Mouse (Mus musculus) spleen, postnatal 14 days (tissue): ENCODE results near the gene Gm28230.

Experiments
- DNase-seq, 2 experiments: peaks; one replicate each; pipeline ENCODE4 v3.0.0; 2021 to 2022; ENCODE audit warnings: low spot score in 2 of 2

Gene Gm28230

GRCm38 (mm10) chr2:74763976-74764375 lies 37.4 kb downstream of the Gm28230 start:
- no peak for DNase-seq

DNA sequence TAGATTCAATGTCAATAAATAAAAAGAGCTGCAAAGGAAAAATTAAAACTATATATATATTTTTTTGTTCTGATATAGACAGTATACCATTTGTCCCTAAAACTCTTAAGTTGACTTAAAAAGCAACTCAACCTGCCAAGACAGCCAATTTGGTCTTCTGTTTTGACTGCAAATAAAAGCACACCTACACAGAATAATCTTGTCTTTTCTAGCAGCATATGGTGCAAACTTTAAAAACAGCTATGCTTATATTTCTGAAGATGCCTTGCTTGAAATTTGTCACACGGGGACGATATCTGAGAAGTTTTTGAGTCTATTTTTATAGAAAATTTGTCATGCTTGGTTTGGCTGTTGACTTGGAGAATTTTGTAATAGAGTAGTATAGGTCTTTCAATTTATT lies 47.8 kb downstream of the Gm28230 start:
- no peak for DNase-seq

DNA sequence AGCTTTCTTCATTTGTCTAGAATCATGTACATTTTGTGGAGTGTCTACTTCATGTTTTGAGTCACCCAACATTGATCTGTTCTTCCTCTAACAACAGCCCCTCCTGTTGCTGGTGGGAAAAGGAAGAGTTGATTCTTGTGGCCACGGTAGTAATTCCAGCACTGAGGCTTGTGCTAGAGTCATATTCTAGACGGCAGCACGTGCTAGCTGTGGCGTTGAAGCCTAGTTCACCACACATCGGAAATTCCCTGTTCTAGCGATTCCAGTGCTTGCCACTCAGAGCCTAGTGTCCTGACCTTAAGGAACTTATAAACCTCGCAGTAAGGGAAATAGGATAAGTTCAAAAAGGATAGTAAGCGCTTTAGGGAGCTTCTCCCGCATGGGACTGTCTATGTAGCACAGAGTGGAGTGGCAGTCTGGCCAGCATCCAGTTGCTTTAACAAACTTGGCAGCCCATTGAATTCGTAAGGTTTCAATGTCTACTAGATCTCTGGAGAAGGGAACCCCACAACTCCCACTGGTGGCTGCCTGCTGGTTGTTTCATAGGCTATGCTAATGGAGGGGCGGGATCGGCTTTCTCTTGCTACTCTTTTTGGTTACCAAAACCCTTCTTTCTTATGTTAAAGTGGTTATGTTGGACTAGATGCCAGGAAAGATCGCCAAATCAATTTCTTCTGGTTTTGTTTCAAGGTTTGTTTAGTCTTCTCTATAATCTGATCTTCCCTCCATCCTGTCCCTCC lies 51.2 kb downstream of the Gm28230 start:
- no peak for DNase-seq

DNA sequence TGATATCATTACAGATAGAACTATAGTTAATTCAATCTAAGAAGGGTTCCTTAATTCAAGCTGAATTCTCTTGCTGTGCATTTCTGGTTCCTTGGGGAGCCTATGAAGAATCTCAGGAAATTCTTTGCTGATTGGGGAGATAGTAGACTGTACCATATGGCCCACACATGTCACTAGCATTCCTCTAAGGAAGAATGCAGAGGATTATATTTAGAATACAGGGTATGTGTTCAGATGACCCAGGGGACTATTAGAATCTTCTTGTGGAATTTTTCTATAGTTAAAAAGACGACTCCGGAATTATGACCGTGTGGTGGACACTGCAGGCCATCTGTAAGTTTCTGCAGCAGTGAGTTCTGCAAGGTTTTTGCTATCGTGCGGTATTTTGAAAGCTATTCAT lies 54.9 kb downstream of the Gm28230 start:
- DNase-seq, result no peak

DNA sequence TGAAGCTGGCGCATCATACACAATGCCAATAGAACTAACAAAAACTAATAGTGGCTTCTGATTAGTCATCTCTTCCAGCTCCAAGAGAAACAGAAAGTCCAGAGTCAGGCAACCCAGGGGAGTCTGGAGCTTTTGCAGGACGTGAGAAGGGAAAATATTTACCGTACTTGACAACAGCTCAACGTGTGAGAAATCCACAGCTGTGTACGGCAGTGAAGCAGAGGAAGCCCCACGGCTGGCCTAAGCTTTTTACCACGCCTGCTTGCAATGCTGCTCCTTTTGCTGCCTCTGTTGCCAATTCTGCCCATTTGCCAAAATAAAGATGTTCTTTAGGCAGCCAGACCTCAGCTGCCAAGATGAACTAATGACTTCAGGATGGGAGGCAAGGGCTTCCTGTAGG lies 69.0 kb downstream of the Gm28230 start:
- DNase-seq, result no peak
